Mouse (Mus musculus) liver, embryonic 14.5 days (tissue): ENCODE results near the gene Kansl1l. TPM values are rescaled to one million over a fixed set of nuclear protein-coding genes. Genes with fewer than 3 reads are reported as not detected.

Experiments used
- ATAC-seq: fragments of 200-750 bp; cut with Nextera tagmentation; 2 replicates; pipeline ENCODE4 v1.8.0; 2017; ENCODE audit warnings: moderate number of reproducible peaks, mild to moderate bottlenecking, moderate library complexity; ENCODE audit not compliant: insufficient read depth
- DNase-seq, 3 experiments: peaks; one replicate each; pipeline ENCODE4 v3.0.0-alpha.2; 2012 to 2013; ENCODE audit warnings: low read depth in 3 of 3, low spot score in 3 of 3
- H3K27ac ChIP-seq: fragments of 300-500 bp; sonication (generic); 2 replicates; pipeline ENCODE4 v1.5.1; 2014; ENCODE audit warnings: moderate library complexity, mild to moderate bottlenecking, control low read depth, inconsistent platforms
- H3K27me3 ChIP-seq: fragments of 300-500 bp; sonication (generic); 2 replicates; pipeline ENCODE4 v1.6.1; 2014; ENCODE audit warnings: mild to moderate bottlenecking, low read length, moderate library complexity; ENCODE audit not compliant: control insufficient read depth, insufficient read depth
- H3K36me3 ChIP-seq: fragments of 300-500 bp; sonication (generic); replicated peaks from 2 replicates; pipeline ENCODE4 v1.6.1; 2014; ENCODE audit warnings: low read depth; ENCODE audit not compliant: control insufficient read depth, insufficient read depth
- H3K4me1 ChIP-seq, 2 experiments: fragments of 200-500 bp in 1 of 2; fragments of 300-500 bp in 1 of 2; sonication (generic) in 1 of 2; replicated peaks; 2 replicates each; pipeline ENCODE4 v1.6.1; 2012 to 2014; ENCODE audit warnings: antibody characterized with exemption in 1 of 2, inconsistent platforms in 1 of 2, low read length in 1 of 2; ENCODE audit not compliant: control insufficient read depth in 2 of 2, insufficient read depth in 2 of 2
- H3K4me2 ChIP-seq: fragments of 300-500 bp; sonication (generic); 2 replicates; pipeline ENCODE4 v1.6.1; 2014; ENCODE audit warnings: low read depth, mild to moderate bottlenecking, control low read depth, moderate library complexity
- H3K4me3 ChIP-seq, 2 experiments: fragments of 200-500 bp in 1 of 2; fragments of 300-500 bp in 1 of 2; sonication (generic) in 1 of 2; 2 replicates each; pipeline ENCODE4 v1.5.1; 2012 to 2014; ENCODE audit warnings: low read depth in 2 of 2, low read length in 2 of 2, mild to moderate bottlenecking in 2 of 2, control low read depth in 1 of 2, inconsistent platforms in 1 of 2, moderate library complexity in 1 of 2; ENCODE audit not compliant: insufficient read depth in 1 of 2
- H3K9ac ChIP-seq: fragments of 300-500 bp; sonication (generic); replicated peaks from 2 replicates; pipeline ENCODE4 v1.6.1; 2014; ENCODE audit warnings: mild to moderate bottlenecking, control low read depth, moderate library complexity
- H3K9me3 ChIP-seq: fragments of 300-500 bp; sonication (generic); 2 replicates; pipeline ENCODE4 v1.6.1; 2016; ENCODE audit warnings: low read length, mixed read lengths; ENCODE audit not compliant: control insufficient read depth
- CTCF ChIP-seq: IDR thresholded peaks from 2 replicates; pipeline ENCODE4 v1.5.1; 2016; ENCODE audit warnings: antibody characterized with exemption, low read depth, control low read depth
- EP300 ChIP-seq: IDR thresholded peaks from 2 replicates; pipeline ENCODE4 v1.6.1; 2016; ENCODE audit warnings: antibody characterized with exemption, low read depth
- WGBS: fragments of 180-500 bp; shearing (Covaris S2); extraction: QIAGEN DNeasy Blood & Tissue Kit; methylation state at CpG from one replicate; pipeline ENCODE4 v1.1.7; 2014; ENCODE audit not compliant: insufficient replicate concordance; 5-methylcytosine and 5-hydroxymethylcytosine counted together
- polyA plus RNA-seq, 2 experiments: library from polyadenylated mRNA; depleted of rRNA in 1 of 2; stranded (reverse) in 1 of 2; unstranded in 1 of 2; fragments of >200 nt; fragmentation: Nextera tagmentation in 1 of 2; extraction: Ambion mirVana in 1 of 2; gene quantifications; 2 replicates each; pipeline versions ENCODE4 v1.2.1 to v1.2.3; 2012 to 2014

Gene Kansl1l
- polyA plus RNA-seq, 2 experiments, result 1.9 TPM

DNA sequence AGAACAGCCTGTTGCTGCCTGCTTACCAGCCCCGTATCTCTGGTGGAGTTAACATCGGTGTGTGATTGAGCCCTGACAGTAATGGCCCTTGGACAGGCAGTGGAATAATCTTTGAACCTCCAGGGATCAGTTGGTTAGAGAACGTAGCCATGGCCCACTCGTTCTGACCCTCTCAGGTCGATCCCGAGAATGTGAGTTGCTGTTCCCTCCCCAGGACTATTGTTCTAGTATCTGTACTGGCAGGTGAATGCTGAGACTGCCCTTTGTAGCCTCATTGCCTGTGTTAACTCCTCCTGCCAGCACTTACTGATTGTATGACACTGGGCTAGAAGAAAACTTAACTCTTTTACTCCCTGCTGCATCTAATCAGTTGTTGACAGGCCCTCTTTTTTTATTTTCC is 112.8 kb downstream of the Kansl1l start:
- Histone ChIP-seq H3K4me3 (no peak overlapping the region), H3K36me3 (peaks cover 11% of the 10 kb centered on the region; the same call in 1 of the 2 replicates), H3K9ac (no peak overlapping the region), H3K9me3 (no peaks in the 10 kb centered on the region), H3K4me1 (peaks cover 14 to 17% of the 10 kb centered on the region in 2 experiments), H3K4me2 (no peak overlapping the region), H3K27me3 (no peaks in the 10 kb centered on the region), H3K27ac (no peak overlapping the region)
- ATAC-seq, result no peak
- no peak for DNase-seq
- TF ChIP-seq CTCF (no peak), EP300 (no peak)
- 75% methylated on average over 6 of the region's 6 CpGs for WGBS

DNA sequence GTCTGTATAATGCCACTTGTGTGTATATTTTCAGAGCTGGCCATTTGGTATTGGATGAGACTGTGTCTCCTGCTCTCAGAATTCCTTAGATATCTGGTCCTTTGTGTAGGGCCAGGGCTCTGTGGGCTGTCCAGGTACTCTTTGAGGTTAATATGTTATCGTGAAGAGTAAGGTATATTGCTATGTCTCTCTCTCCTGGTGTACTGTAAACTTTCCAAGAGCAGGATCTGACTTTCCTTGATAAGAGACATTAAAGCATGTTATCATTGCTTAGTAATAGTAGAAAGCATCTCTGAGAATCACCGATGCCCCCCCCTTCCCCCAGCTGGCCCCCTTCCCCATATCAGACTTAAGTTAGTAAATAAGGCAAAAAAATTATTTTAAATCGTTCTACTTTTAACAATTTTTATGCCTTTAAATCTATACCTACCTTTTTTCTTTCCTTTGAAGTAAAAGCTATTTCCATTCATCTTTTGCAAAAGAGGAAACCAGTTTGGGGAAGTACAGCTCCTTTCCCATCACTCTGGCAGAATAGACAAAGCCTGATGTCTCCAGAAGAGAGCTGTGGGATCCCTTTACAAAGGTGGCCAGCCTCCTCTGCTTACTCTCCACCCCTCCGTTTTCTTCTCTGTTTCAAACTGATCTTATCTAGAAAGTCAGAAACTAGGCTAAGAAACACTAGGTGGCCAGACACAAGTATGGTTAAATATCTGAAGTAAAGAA is 114.6 kb downstream of the Kansl1l start:
- Histone ChIP-seq H3K4me2 (peak overlapping the region; percentile 88), H3K27me3 (no peaks in the 10 kb centered on the region), H3K27ac (no peak overlapping the region), H3K4me1 (peaks cover 14 to 17% of the 10 kb centered on the region in 2 experiments), H3K9ac (peak overlapping the region; percentile 88), H3K36me3 (peaks cover 11% of the 10 kb centered on the region; the same call in 1 of the 2 replicates), H3K4me3 (peak overlapping the region; percentile 13 to 74; a peak in 3 of 4 replicates), H3K9me3 (no peaks in the 10 kb centered on the region)
- TF ChIP-seq EP300, result no peak
- TF ChIP-seq CTCF, result no peak
- ATAC-seq (no peak; the same call in 1 of the 2 replicates), DNase-seq (no peak)
- WGBS, result 31% methylated on average over 4 of the region's 4 CpGs

DNA sequence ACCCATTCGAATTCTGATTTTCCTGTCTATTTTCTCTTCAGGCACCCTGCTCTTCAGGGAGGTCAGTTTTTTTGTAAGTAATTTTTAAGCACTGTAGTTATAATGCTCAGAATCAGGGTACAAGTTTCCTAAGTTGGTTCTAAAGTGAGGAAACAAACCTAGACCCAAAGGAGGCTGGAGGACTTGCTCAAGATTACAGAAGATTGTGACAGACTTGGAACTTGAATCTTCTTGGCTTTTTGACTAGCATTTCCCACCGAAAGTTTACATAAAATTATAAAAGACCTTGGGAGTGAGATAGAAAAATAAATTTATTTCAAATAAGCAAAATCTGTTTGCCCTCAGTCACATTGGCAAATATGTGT is 115.8 kb downstream of the Kansl1l start:
- Histone ChIP-seq H3K36me3 (peaks cover 3% of the 10 kb centered on the region; the same call in 1 of the 2 replicates), H3K4me2 (peak overlapping the region; percentile 88), H3K4me3 (peak overlapping the region; percentile 74 to 98), H3K27me3 (no peaks in the 10 kb centered on the region), H3K27ac (peak overlapping the region; percentile 47; the same call in 1 of the 2 replicates), H3K9me3 (no peaks in the 10 kb centered on the region), H3K9ac (peak overlapping the region; percentile 88), H3K4me1 (peaks cover 14 to 17% of the 10 kb centered on the region in 2 experiments)
- 21% methylated on average over 2 of the region's 2 CpGs for WGBS
- DNase-seq, result no peak
- TF ChIP-seq EP300 (no peak), CTCF (no peak)
- no peak for ATAC-seq

DNA sequence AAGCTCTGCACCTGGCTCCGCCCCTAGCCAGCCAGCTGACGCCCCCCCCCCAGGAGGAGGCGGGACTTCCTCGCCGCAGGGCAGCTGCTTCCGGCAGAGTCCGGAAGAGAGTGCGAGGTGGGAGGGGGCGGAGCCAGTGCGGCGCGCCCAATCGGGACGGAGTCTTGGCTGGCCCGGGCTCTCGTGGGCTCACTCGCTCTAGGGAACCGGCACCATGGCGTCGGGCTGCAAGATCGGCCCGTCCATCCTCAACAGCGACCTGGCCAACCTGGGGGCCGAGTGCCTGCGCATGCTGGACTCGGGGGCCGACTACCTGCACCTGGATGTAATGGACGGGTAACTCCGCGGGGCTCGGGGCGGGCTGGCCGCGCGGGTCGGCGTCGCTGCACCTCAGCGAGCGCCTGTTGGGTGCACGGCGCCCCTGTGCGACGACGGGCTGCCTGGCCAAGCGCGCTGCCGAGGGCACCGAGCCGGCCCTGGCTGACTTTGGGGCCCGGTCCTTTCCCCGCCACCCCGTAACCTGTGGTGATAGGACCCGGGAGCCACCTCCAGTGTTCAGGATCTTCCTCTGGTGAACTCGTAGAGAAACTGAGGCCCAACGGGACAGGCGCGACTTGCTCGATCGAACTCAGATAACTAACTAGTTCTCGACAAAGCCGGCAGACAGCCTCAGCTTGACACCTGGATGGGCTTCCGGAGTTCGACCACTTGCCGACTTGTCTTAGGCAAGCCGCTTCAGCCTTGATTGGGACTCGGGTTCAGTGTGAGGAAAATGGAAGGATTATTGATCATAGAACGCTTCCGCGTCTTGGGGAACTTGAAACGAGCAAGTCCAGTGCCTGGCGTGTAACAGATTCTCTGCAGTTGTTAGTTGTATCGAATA is 116.4 kb downstream of the Kansl1l start, which contains the start of gene Rpe:
Gene Rpe, plus strand, starts transcription at position 139 of the 883 bp plus-strand sequence.
- WGBS, result under 1% methylated on average over 71 of the region's 73 CpGs
- H3K9ac ChIP-seq, result peak within 1 kb of the TSS; percentile 88
- H3K27me3 ChIP-seq, result no peaks in the 10 kb centered on the region
- H3K4me3 ChIP-seq, result peak within 1 kb of the TSS; percentile 74 to 98
- H3K36me3 ChIP-seq, result no peaks in the 10 kb centered on the region
- DNase-seq (peak; percentile 81 to 85 (median 83)), ATAC-seq (peak; percentile 99)
- TF ChIP-seq CTCF, result no peak
- no peak for TF ChIP-seq EP300
- H3K4me1 ChIP-seq, result peaks cover 14 to 17% of the 10 kb centered on the region in 2 experiments
- H3K9me3 ChIP-seq, result no peaks in the 10 kb centered on the region
- H3K4me2 ChIP-seq, result peak within 1 kb of the TSS; percentile 88
- H3K27ac ChIP-seq, result peak within 1 kb of the TSS; percentile 47
